Mouse (Mus musculus): ENCODE data around the gene Dnah2. TPM values are rescaled to one million over a fixed set of nuclear protein-coding genes. Genes with fewer than 3 reads are reported as not detected.

Gene Dnah2
- polyA plus RNA-seq, 1 experiment from 2014 or later: 0.17 TPM

DNA sequence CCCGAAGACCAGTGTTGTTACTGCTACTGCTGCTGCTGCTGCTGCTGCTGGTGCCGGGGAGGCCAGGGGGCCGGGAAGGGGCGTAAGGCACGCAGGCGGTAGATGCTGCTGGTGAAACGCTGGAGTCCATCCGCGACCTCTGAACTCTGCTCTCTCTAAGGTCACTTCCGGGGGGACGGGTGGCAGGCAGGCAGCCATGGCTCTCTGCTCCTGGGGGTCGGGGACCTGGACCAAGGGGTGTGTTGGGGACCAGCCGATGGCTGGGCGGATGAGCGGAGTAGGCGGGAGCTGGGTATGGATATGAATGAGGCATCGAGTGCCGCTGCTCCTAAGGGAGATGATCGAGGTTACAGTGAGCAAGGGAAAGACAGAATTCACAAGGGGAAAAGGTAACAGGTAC lies 142.6 kb downstream of the Dnah2 start:
- peaks cover 49% of the 10 kb centered on the region for H3K36me3 ChIP-seq (ENCODE audit: control insufficient read depth, insufficient read depth)
- no peak for ATAC-seq (replicated peaks; ENCODE audit: extremely low read depth, insufficient read depth, low FRiP score)
- no peak overlapping the region for H3K9ac ChIP-seq (ENCODE audit: low read length)
- no peaks in the 10 kb centered on the region for H3K9me3 ChIP-seq (replicated peaks; ENCODE audit: control insufficient read depth, low read length)
- no peak overlapping the region for H3K4me3 ChIP-seq (ENCODE audit: low read length)
- no peak overlapping the region for H3K4me2 ChIP-seq (ENCODE audit: low read depth, low read length)
- H3K27ac ChIP-seq (ENCODE audit: low read length): no peak overlapping the region
- 92% methylated on average over 19 of the region's 19 CpGs for WGBS
- no peaks in the 10 kb centered on the region for H3K27me3 ChIP-seq (ENCODE audit: control insufficient read depth, insufficient read depth, low read length)
- H3K4me1 ChIP-seq (ENCODE audit: control insufficient read depth, insufficient read depth, low read length): peaks cover 11% of the 10 kb centered on the region

DNA sequence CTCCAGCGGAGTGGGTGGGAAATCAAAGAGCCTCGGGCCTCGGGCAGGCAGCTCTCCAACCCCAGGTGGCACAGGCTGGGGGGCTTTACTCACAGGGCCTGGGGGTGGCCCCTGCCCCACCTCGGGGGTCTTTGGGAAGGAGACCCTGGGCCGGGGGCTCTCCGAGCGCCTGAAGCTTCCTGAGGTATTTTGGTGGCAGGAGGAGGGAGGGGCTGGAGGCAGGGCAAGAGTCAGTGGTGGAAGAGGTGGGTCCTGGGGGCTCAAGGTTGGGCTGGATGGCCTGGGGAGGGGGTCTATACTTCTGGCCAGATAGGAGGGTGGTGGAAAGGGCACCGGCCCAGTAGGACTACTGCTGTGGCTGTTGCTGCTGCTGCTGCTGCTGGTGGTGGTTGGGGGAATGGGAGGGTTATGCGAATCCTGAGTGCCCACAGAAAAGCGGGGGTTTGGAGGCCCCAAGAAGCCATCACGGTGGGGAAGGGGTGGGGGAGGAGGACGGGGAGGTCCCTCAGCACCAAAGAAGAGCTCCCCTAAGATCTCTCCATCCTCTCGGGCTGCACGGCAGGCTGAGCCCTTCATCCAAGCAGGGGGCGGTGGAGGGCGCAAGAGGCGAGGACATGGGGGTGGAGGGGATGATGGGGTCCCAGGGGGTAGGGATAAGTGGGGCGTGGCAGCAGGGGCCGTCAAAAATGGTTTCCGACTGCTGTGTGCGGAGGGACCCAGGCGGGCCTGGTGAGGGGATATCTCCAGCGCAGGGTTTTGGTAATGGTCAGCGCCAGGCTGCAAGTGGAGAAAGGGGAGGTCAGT lies 143.3 kb downstream of the Dnah2 start:
- H3K27me3 ChIP-seq (ENCODE audit: control insufficient read depth, insufficient read depth, low read length): no peaks in the 10 kb centered on the region
- WGBS: 91% methylated on average over 24 of the region's 24 CpGs
- H3K27ac ChIP-seq (ENCODE audit: low read length): no peak overlapping the region
- no peak for ATAC-seq (replicated peaks; ENCODE audit: extremely low read depth, insufficient read depth, low FRiP score)
- H3K9ac ChIP-seq (ENCODE audit: low read length): no peak overlapping the region
- peaks cover 11% of the 10 kb centered on the region for H3K4me1 ChIP-seq (ENCODE audit: control insufficient read depth, insufficient read depth, low read length)
- no peak overlapping the region for H3K4me3 ChIP-seq (ENCODE audit: low read length)
- no peaks in the 10 kb centered on the region for H3K9me3 ChIP-seq (replicated peaks; ENCODE audit: control insufficient read depth, low read length)
- no peak overlapping the region for H3K4me2 ChIP-seq (ENCODE audit: low read depth, low read length)
- peaks cover 54% of the 10 kb centered on the region for H3K36me3 ChIP-seq (ENCODE audit: control insufficient read depth, insufficient read depth)

DNA sequence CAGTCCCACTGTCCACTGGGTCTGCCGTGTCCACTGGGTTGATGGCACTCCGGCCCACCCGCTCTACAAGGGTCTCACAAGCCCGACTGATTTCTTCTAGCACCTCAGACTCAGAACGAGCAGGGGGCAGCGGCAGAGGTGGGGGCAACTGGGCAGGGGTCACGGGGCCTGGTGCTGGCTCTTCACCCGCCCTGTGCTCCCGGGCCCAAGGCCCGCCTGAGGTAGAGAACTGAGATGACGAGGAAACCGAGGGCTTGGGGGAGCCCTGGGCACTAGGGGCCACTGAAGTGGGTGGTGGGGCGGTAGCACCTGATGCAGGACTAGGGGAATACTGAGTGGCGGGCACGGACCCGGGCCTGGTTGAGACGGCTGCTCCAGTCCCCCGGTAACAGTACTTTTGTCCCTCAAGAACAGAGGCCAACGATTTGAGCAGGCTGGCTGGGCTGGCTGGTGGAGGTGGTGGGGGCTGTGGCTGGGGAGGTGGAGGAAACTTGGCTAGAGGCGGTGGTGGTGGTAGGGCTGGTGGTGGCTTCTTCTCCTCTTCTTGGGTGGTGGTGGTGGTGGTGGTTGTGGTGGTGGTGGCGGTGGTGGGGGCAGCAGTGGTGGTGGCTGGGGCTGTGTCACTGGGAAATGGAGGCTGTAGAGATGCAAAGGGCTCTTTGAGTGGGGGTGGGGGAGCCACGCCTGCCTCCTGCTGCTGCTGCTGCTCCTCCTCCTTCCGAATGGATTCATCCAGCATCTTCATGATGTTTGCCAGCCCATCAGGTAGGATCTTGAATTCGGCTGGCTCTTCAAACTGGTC lies 144.1 kb downstream of the Dnah2 start:
- peaks cover 62% of the 10 kb centered on the region for H3K36me3 ChIP-seq (ENCODE audit: control insufficient read depth, insufficient read depth)
- no peak overlapping the region for H3K9ac ChIP-seq (ENCODE audit: low read length)
- no peak overlapping the region for H3K27ac ChIP-seq (ENCODE audit: low read length)
- H3K4me2 ChIP-seq (ENCODE audit: low read depth, low read length): no peak overlapping the region
- H3K4me3 ChIP-seq (ENCODE audit: low read length): no peak overlapping the region
- 91% methylated on average over 24 of the region's 24 CpGs for WGBS
- H3K9me3 ChIP-seq (replicated peaks; ENCODE audit: control insufficient read depth, low read length): no peaks in the 10 kb centered on the region
- H3K27me3 ChIP-seq (ENCODE audit: control insufficient read depth, insufficient read depth, low read length): no peaks in the 10 kb centered on the region
- no peak for ATAC-seq (replicated peaks; ENCODE audit: extremely low read depth, insufficient read depth, low FRiP score)
- H3K4me1 ChIP-seq (ENCODE audit: control insufficient read depth, insufficient read depth, low read length): peaks cover 11% of the 10 kb centered on the region

DNA sequence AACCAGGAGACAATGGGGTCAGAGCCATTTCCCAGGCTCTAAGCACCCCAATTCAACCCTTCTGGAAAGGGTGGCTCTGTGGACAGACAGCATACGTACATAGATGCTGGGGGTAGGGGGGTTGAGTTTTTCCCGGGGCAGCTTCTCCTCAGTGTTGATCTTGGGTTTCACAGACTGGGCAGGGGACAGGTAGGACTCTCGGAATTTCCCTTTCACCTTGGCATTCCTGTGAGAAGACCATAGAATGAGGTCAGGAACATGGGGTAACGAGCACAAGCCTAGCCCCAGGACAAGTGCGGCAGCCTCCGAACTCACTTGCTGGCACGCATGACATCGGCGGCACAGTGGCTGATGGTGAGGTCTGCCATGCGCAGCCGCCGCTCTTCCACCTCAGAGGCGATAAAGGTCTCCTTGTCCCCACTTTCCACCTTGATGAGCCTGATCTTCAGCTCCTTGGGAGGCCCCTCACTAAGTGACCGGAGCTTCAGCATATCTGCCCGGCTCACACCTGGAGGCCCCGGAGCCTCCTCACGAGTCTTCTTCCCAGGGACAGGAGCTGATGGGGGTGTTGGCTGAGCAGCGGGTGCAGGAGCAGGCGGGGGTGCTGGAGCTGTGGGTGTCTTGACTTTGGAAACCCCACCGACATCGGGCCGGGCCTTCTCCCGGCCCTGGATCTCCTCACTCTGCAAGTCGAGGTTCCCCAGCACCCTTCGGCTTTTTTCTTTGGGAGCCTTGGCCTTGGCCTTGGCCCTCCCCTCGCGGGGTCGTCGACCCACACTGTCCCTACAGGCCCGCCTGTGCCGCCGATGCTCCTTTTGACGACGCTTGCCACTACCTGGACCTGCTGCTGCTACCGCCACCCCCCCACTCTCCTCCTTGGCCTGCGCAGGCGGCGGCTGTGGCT lies 145.0 kb downstream of the Dnah2 start:
- H3K9me3 ChIP-seq (replicated peaks; ENCODE audit: control insufficient read depth, low read length): no peaks in the 10 kb centered on the region
- H3K36me3 ChIP-seq (ENCODE audit: control insufficient read depth, insufficient read depth): peaks cover 64% of the 10 kb centered on the region
- H3K4me3 ChIP-seq (ENCODE audit: low read length): no peak overlapping the region
- H3K9ac ChIP-seq (ENCODE audit: low read length): no peak overlapping the region
- H3K4me1 ChIP-seq (ENCODE audit: control insufficient read depth, insufficient read depth, low read length): peaks cover 11% of the 10 kb centered on the region
- H3K27me3 ChIP-seq (ENCODE audit: control insufficient read depth, insufficient read depth, low read length): no peaks in the 10 kb centered on the region
- H3K4me2 ChIP-seq (ENCODE audit: low read depth, low read length): no peak overlapping the region
- H3K27ac ChIP-seq (ENCODE audit: low read length): no peak overlapping the region
- WGBS: 91% methylated on average over 38 of the region's 38 CpGs
- no peak for ATAC-seq (replicated peaks; ENCODE audit: extremely low read depth, insufficient read depth, low FRiP score)

DNA sequence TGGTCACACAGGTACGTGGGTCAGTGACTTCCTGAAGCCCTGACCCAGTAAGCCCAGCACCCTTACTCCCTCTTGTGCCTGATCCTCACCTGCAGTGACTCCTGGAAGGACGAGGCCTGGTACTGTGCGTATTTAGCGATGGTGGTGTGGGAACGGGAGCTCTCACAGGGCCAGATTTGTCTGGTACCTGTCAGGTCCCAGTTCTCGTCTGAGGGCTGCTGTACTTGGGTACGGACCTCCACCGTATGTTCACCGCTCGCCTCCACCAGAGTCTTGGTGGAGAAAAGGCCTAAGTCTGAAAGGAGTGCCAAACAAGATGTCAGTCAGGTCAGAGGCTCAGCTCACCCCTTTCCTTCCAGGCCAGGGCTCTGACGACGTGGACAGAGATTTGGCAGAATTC lies 146.9 kb downstream of the Dnah2 start:
- Histone ChIP-seq H3K4me3 (ENCODE audit: low read length) (no peak overlapping the region), H3K9me3 (replicated peaks; ENCODE audit: control insufficient read depth, low read length) (no peaks in the 10 kb centered on the region), H3K9ac (ENCODE audit: low read length) (no peak overlapping the region), H3K4me2 (ENCODE audit: low read depth, low read length) (no peak overlapping the region), H3K4me1 (ENCODE audit: control insufficient read depth, insufficient read depth, low read length) (peaks cover 20% of the 10 kb centered on the region), H3K36me3 (ENCODE audit: control insufficient read depth, insufficient read depth) (peaks cover 56% of the 10 kb centered on the region), H3K27me3 (ENCODE audit: control insufficient read depth, insufficient read depth, low read length) (no peaks in the 10 kb centered on the region), H3K27ac (ENCODE audit: low read length) (no peak overlapping the region)
- 84% methylated on average over 12 of the region's 12 CpGs for WGBS
- ATAC-seq (replicated peaks; ENCODE audit: extremely low read depth, insufficient read depth, low FRiP score): no peak

DNA sequence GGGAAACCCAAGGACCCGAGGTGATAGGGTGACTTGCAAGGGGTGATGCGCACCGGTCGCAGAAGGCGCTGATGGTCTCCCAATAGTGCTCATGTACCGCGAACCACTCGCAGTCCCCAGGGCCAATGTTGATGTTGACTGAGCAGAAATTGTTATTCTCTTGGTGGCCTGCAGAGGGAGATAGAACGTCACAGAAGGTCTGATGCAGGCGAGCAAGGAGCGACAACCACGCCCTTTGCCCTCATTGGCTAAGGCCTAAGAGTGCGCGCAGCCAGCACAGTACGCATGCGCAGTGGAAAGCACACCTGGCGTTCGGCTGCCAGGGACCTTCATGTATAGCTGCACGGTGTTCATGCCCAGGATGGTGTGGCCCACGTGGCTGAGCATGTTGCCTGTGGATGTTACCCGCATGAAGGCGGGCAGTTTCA lies 147.7 kb downstream of the Dnah2 start:
- H3K4me1 ChIP-seq (ENCODE audit: control insufficient read depth, insufficient read depth, low read length): peaks cover 24% of the 10 kb centered on the region
- no peak overlapping the region for H3K4me2 ChIP-seq (ENCODE audit: low read depth, low read length)
- no peaks in the 10 kb centered on the region for H3K9me3 ChIP-seq (replicated peaks; ENCODE audit: control insufficient read depth, low read length)
- peaks cover 49% of the 10 kb centered on the region for H3K36me3 ChIP-seq (ENCODE audit: control insufficient read depth, insufficient read depth)
- WGBS: 21% methylated on average over 22 of the region's 22 CpGs
- H3K27ac ChIP-seq (ENCODE audit: low read length): no peak overlapping the region
- no peak overlapping the region for H3K4me3 ChIP-seq (ENCODE audit: low read length)
- H3K27me3 ChIP-seq (ENCODE audit: control insufficient read depth, insufficient read depth, low read length): no peaks in the 10 kb centered on the region
- peak; percentile 35 for ATAC-seq (replicated peaks; ENCODE audit: extremely low read depth, insufficient read depth, low FRiP score)
- no peak overlapping the region for H3K9ac ChIP-seq (ENCODE audit: low read length)

DNA sequence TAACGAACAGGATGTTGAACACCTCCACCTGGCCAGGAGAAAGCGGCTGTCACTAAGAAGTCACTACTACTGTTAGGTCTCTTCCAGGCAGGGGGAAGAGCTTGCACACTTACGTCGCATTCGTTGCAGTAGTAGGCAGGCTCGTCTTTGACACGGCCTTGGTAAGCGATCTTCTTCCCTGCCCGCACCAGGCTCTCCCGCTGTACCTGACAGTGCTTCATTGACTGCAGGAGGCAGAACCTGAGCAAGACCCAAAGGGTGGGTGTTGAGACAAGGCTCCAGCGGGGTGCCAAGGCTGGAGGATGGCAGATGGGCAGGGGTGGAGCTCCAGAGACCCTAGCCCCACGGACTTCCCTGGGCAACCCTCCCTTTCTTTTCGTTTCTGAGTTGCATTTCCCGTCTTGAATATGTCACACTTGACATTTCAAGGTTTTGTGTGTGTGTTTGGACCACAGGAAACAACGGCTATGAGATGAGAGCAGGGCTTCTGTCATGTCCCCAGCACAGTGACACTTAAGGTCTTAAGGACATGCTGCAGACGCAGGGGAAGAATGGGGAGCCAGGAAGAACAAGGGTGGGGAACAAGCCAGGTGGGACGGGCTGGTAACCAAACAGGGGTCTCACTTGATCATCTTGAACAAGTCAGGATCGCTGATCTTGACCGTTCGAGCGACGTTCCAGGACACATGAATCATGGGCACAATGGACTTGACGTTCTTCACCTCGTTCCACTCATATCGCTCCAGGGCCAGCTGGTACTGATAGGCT lies 148.6 kb downstream of the Dnah2 start:
- Histone ChIP-seq H3K4me3 (ENCODE audit: low read length) (no peak overlapping the region), H3K9me3 (replicated peaks; ENCODE audit: control insufficient read depth, low read length) (no peaks in the 10 kb centered on the region), H3K27ac (ENCODE audit: low read length) (no peak overlapping the region), H3K4me2 (ENCODE audit: low read depth, low read length) (no peak overlapping the region), H3K36me3 (ENCODE audit: control insufficient read depth, insufficient read depth) (peaks cover 39% of the 10 kb centered on the region), H3K9ac (ENCODE audit: low read length) (no peak overlapping the region), H3K27me3 (ENCODE audit: control insufficient read depth, insufficient read depth, low read length) (no peaks in the 10 kb centered on the region), H3K4me1 (ENCODE audit: control insufficient read depth, insufficient read depth, low read length) (peaks cover 24% of the 10 kb centered on the region)
- WGBS: 78% methylated on average over 25 of the region's 25 CpGs
- no peak for ATAC-seq (replicated peaks; ENCODE audit: extremely low read depth, insufficient read depth, low FRiP score)
